Mouse (Mus musculus) activated CD4-positive, CD25-positive, alpha-beta regulatory T cell, adult 4 months (primary cell): ENCODE data around the gene Nans. TPM values are rescaled to one million over a fixed set of nuclear protein-coding genes. Genes with fewer than 3 reads are reported as not detected.
A peak's percentile ranks its signal among the peaks of the same experiment; 100 is the strongest.

Experiments used
- ATAC-seq: one replicate; pipeline ENCODE4 v1.8.0; 2017
- polyA plus RNA-seq, 2 experiments: library from polyadenylated mRNA; unstranded; fragments of 100-300 nt; shearing (Covaris generic); gene quantifications; one replicate each; pipeline ENCODE4 v1.2.1; 2017

Nans gene
- polyA plus RNA-seq, 2 experiments from 2014 or later = 68.7 to 68.8 TPM

DNA sequence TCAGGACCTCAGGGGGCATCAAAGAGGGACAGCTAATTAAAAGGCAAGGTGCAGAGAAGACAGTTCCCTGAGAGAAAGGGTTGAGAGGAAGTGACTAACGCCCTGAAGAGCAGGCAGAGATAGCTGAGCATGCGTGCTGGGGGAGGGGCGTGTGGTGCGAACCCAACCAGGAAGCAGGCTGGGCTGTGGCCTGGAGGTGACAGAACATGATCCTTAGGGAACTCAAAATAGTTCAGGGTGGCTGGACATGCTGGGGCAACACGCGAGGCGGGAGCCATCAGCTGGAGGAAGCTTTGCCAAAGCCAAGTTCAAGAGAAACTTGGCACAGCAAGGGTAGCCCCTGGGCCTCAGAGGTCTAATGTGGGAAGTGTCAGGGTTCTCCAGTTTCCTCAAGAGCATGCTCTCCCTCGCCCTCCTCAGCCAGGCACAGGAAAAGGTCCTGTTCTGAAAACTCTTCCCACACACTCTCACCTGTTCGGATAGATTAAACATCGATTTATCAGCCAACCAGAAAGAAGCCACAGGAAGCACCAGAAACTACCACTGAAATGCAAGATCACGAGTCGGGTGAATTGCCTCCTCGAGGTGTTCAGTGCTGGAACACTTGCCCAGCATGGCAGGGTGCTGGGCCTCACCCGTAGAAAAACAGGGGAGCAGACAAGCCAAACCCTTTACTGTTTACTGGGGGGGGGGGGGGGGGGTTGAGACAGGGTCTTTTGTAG lies 3.2 kb upstream of the Nans start:
- ATAC-seq = peak; percentile 72

DNA sequence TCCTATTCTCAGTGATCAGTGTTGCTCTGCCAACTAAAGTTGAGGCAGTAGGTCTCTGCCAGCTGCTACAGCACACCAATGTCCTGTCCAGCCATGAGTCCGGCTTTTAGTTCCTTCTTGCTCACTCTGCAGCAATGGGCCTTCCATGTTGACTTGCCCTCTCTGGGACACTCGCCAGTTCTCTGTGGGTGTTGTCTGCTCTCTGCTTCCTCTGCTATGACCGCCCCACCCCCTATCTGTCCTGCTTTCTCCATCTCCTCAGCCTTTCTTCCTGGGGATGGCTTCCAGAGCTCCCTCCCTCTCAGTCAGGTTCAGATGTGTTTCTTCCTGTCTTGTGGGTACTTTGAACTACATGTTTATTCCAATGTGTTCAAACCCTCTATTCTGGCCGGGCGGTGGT lies 1.7 kb upstream of the Nans start:
- ATAC-seq = no peak

DNA sequence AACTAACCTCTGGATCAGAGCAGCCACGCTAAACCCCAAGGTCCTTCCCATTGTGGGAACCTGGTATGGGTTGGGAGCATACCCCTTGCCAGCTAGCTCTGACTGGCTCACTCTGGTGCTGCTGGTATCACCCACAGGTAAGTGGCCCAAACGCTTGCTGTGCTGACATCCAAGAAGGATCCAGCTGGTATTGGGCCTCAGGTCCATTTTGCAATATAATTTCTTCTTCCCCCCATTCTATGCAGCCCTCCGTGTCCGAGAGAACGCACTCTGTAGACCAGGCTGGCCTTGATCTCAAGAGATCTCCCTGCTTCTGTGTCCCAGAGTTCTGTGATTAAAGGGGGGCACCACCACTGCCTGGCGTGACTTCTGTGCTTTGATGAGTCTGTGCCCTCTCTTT lies 4.0 kb downstream of the Nans start:
- no peak for ATAC-seq

DNA sequence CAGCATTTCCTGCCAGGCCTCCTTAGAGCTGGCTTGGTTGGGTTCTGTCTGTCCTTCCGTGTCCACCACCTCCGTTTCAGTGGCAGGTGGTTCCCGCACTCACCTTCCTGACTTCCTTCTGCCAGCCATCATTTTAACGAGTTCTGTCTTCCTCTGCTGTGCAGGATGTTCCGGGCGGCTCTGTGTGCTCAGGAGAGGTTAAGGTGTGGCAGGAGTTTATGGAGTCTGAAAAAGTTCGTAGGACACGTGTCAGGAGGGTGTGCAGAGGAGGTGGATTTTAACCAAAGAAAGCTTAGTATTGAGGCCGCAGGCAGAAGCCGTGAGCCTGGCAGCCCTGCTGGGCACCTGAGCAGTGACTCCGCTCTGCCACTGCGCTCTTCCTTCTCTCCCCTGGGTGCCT lies 6.5 kb downstream of the Nans start:
- ATAC-seq = no peak

DNA sequence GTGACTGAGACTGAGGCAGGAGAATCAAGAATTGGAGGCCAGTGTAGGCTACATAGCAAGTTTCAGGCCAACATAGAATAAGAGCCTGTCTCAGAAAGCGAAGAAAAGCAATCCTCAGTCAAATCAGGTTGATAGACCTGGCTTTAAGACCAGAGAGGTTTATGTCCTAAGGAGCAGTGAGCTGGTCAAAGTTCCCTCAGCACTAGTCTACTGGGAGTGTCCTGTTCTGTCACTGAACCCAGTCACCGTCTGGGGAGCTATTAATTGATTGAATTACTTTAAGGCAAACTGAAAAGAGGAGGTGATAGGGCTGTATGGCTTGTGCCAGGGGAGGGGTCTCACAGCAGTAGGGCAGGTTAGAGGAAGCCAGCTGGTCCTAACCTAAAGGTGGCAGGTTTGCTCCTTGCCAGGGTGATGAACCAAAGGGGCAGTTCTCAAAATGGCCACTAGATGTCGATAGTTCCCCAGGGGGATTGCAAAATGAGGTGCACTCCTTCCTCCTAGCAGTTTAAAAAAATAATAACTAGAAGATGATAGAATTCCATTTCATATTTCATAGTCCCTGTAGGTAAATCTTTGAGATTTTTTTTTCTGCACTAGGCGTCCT lies 8.3 kb downstream of the Nans start:
- peak; percentile 67 for ATAC-seq

DNA sequence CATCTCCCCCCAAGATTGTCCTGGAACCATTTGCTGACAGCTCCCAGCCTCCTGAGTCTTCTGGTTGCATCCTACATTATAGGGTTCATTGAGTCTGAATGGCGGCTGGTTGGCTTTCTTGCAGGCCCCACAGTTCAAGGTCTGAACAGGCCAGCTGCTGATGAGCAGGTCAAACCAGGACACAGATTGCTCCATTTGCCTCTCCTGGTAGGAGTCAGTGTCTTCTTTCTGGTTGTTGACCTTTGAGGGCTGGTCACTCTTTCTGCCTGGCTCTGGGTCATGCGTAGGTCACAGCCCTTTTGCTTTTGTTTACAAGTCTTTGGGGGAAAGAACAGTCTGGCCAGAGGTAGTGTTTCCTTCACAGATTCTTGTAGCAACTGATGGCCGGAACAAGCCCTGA lies 9.5 kb downstream of the Nans start:
- ATAC-seq = no peak

DNA sequence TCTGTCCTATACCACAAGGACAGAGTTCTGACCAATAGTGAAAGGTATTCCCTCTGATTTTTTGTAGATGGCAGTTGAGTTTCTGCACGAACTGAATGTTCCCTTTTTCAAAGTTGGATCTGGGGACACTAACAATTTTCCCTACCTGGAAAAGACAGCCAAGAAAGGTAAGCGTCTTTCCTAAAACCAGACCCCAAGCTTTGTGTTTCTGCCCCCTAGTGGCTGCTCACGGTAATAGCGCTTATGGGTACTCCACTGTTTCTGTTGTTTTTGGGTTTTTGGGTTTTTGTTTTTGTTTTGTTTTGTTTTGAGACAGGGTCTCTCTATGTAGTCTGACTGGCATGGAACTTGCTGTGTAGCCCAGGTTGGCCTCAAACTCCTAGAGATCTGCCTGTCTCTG lies 9.9 kb downstream of the Nans start:
- ATAC-seq = peak; percentile 31

DNA sequence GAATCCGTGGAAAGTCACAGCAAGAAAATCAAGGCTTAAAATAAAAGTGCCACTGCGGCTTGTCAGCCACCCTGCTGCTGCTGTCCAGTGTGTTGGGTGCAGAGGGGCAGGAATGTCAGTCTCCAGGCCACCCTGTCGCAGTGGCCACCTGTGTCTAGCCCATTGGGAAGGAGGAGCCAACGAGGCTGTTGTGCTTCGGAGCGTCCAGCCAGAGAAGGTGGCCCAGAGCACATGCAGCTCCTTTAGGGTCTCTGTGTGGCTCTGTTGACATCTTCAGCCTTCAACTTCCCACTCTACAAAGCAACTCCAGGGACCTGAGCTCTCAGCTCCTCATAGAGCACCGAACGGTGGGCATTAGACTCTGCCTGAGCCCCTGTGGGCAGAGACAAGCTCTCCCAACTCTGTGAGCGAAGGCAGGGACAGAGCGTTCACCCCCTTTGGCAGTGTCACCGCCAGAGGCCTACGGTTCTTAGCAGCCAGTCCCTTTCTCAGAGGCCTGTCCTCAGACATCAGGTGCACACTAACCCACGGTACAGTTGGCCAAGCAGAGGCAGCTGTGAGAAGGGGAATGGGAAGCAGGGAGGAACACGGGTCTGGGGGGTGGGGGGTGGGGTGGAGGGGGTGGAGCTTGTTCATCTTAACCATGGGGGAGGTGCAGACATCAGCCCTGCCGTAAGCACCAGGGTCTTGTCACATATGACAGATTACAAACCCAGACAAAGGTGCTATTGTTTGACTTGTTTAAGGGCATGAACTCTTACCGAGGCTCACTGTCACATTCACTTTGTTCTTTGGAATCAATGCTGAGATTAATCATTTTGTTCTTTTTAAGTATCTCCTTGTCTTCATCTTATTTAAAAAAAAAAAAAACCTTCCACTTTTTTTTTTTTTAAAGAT lies 13.8 kb downstream of the Nans start:
- no peak for ATAC-seq

DNA sequence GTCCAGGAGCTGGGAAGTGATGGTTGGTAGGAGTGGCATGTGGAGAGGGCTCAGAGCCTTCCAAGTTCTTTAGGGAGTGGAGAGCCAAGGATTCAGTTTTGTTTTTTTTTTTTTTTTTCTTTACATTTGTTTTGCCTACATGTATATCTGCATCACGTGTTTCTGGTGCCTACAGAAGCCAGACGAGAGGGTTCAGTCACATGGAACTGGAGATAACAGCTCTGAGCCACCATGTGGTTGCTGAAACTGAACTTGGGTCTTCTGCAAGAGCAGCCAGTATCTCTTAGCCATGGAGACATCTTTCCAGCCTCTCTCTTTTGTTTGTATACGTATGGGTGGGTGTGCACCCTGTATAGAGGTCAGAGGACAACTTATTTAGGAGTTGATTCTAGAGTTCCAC lies 14.8 kb downstream of the Nans start:
- no peak for ATAC-seq

DNA sequence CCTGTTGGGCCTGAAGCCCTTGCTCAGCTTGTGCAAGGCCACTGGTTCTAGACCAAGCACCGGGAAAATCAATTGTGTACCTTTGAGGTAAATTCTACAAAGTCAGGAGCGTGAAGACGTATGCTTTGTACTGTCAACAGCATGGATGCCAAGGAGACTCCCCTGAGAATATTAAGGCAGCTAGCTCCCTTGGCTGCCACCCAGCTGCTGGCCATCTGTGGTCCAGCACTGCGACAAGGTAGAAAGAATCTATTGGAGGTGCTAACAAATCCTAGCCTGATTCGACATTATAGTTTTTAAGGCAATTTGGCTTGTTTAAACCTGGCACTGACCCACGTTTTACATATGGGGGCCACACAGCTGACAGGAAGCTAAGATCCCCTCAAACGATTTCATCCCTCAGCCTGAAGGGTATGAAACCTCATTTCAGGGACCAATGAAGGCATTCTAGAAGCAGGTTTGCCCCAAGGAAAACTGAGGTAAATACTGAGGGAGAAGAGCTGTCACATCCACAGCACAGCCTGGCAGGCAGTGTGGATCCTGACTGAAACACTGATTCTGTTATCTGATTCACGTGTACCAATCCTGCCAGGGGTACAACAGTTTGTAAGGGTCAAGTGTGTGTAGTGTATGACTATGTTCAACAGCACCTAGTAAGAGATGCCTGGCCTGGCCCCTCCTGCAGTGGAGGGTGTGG lies 16.5 kb downstream of the Nans start:
- no peak for ATAC-seq

DNA sequence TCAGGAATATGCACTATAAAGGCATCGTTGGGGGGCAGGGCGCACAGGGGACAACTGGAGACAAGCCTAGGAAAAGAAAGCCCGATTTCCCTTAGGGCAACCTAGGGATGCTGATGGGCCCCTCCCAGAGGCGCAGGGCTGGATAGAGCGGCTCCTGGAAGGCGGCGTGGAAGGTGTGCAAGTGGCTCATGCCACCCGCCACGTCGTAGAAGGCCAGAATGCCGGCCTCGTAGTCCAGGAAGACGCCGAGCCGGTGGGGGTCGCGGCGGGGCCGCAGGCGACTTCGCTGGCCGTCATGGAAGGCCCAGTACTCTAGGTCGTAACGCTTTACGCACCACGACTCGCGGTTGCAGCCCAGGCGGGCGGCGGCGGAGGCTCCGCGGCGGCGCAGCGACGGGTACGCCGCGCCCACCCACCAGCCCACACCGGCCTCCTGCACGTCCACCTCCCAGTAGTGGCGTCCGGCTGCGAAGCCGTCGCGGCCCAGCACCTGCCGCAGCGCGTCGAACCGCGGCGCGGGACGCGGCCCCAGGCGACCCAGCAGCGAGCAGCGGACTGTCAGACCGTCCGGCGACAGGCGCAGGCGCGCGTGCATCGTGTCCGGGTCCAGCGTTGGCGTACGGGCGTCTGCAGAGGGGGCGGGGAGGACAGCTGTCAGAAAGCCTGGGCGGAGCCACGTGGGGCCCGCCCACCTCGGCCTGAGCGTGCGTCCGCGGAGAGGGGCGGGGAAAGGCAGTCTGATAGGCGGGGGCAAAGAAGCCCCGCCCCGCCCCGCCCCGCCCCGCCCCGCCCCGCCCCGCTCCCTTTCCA lies 18.0 kb downstream of the Nans start:
- peak; percentile 75 for ATAC-seq

DNA sequence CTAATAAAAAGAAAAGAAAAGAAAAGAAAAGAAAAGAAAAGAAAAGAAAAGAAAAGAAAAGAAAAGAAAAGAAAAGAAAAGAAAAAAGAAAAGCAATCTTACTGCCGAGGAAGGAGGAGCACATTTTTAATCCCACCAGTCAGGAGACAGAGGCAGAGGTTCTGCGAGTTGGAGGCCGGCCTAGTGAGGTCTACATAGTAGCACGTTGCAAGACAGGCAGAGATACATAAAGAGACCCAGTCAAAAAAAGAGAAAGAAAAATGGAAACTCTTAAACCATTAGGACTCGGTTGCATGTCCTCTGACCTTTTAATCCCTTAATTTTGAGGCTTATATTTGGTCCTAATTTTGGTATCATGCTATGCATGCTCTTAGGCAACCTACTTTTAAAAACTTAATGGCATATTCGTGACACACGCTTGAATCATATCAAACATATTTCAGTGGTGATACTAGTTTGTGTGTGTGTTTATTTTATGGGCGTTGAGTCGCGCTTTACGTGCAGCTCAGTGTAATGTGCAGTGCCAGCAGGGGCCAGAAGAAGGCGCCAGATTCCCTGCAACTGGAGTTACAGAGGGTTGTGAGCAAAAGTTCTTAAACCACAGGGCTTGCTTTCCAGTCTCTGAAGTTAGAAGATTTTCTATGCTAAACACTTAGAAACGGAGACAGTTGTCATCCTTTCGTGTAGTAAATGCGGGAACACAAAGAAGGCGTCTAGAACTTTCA lies 18.9 kb downstream of the Nans start:
- ATAC-seq = peak; percentile 72

DNA sequence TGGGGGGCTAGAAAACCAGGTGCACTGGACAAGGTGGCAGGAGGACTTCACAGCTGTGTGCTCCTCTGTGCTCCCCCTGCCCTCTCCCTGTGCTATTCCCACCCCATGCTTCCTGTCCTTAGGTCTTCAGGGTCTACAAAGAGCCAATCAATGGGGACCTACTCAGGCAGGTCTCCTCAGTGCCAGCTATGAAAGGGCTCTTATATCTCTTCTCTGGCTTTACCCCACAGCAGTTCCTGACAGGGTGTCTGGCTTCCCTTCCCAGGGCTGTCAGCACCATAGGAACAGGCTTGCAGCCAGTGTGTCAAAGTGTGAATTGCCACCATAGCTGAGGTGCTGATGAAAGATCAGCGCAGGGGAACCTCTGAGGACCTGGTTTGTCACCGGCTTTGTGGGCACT lies 31.4 kb downstream of the Nans start:
- ATAC-seq = no peak

DNA sequence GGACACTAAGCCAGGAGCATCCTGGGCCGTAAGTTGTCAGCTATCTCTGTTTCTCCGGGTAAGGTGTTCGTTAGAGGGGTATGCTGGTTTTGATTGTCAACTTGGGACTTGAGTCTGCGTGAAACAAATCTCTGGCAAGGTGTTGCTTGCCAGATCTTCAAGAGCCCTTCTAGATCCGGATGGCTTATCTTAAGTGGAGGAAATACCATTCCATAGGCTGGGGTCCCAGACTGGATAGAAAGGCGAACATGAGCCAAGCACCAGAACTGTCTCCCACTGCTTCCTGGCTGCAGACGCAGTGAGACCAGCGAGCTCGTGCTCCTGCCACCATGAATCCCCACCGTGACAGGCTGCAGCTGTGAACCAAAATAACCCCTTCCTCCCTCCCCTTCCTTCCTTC lies 32.4 kb downstream of the Nans start:
- no peak for ATAC-seq

DNA sequence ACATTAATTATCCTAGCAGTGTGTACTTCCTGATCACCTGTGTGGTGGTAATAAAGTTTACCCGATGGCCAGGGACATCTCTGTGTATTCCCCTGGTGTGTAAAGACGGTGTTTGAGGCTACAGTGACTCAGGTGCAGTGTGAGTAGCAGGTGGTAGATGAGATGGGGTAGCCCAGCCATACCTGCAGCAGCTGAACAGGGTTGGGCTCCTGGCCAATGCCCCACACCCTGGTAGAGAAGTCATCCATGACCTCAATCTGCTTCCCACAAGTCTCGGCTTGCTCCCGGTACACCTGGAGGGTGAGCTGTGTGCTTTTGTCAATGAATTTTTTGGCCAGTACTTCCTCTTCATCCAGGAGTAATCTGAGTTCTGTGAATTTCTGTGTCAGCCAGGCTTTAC lies 34.3 kb downstream of the Nans start:
- no peak for ATAC-seq

DNA sequence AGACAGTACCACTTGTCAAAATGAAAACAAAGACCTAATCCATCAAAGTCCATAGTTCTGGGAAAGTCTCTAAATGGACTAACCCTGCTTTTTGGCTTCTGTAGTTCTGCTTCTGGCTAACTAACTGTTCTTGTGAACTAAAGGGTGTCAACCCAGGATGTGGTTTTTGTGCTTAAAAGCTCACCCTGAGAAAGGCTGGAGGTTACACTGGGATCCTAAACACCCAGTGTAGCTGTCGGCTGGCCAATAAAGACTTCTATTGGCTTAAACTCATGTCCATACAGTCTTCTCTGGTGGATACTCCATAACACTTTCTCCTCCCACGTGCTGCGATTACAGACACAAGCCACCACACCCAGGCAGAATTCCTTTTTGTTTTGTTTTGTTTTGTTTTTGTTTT lies 37.2 kb downstream of the Nans start:
- ATAC-seq = peak; percentile 64

DNA sequence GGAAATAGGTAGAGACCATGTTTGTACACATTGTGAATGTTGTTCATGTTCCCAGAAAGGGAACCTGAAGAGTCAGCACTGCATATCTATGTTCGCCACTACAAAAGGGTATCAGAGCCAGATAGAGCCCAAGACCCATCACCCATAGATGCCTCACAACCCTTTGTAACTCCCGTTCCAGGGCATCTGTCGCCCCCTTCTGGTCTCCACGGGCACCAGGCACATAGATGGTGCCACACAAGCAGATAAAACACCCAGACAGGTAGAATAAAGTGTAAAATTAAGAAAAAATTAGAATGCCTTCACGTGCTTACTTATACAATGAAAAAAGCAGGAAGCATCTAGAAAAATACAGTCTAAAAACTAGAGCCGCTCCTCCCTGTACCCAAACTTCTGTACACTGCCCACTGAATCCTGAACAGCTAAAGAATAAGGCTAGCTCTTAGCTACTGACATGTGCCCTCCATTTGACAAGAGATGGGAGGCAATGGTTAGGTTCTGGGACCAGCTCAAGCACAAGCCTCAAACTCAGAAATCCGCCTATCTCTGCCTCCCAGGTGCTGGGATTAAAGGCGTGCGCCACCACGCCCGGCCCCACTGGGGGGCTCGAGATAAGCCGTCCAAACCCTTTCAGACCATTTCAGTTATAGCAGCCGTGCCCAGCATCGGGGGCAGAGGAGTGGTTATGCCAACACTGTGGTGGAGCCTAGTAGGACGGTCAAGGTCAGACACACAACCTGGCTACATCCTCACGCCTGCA lies 37.9 kb downstream of the Nans start:
- no peak for ATAC-seq

DNA sequence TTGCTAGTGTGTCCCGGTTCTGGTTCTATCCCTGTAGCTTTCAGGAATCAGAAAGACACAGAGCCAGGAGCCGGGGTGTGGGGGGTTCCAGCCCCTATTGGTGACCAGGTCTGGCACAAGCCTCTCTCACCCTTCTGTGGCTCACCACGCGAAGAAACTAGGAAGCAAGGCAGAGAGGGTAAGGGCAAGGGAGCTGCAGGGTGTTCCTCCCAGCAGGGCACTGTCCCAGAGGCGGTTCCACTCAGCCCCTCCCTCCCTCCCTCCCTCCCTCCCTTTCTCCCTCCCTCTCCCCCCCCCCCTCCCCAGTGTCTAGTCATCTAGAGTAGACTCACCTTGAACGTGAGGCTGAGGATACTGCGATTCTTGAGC lies 38.5 kb downstream of the Nans start:
- peak; percentile 10 for ATAC-seq

DNA sequence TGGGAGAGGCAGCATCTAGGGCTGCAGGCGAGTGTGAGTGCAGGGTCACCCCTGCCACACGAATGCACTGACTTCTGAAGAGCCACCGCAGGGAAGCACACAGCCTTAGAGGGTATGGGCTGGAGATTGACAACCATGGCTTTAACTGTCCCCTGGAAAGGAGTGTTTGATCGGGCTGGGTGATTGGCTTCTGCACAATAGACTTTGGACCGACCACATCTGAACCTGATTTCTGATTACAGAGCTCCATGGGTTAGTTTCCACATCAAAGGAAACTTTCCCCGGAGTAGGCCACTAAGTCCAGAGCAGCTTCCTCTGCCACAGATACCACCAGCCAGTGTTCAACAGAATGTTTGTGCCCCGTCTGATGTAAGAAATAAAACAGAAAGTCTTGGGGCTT lies 40.7 kb downstream of the Nans start:
- ATAC-seq = no peak

DNA sequence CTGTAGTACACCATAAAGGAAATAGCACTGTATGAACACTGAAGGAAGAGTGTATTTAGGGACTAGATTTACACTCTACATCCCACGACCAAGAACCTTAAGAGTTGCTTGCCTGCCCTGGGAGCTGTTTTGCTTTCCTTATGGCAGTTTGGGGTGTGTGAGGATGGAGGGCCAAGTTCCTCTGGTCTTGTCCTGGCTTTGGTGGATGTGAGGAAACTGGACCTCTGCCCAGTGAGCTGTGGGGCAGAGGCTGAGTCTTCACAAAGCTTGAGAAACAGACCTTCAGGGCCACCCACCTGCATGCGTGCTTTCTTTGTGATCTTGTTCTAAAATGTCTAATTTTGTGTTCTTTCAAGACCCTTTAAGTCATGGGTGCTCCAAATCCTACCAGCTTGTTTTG lies 43.5 kb downstream of the Nans start:
- no peak for ATAC-seq

DNA sequence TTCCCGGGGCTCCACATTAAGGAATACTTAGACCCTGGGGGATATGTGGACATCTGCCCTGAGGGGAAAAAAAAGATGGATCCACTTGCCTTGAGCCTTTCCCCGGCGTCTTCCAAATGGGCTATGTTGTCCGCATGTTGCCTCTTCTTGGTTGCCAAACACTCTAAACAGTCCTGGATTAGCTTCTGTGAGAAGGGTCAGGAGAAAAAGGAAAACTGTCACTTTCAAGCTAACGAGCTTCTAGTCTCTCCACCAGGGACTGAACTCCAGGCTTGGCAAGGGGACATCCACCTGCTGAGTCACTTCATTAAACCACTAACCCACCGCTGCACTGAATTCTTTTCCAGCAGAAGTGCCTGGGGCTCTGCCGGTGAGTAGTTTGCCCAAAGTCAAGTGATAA lies 43.9 kb downstream of the Nans start:
- ATAC-seq = no peak
